Mouse (Mus musculus): ENCODE results near the gene Nbl1.

- TF ChIP-seq CTCF (IDR thresholded peaks at IDR 0.05; ENCODE audit: low read depth): peak; percentile 95
- no peak for TF ChIP-seq EP300 (optimal IDR thresholded peaks at IDR 0.05)
Measured at GRCm38 (mm10) chr4:139086037-139086436, 6.8 kb downstream of the Nbl1 start.
